Mouse (Mus musculus): Measurements from ENCODE around the gene Hacd2. TPM values are rescaled to one million over a fixed set of nuclear protein-coding genes. Genes with fewer than 3 reads are reported as not detected.

Hacd2 gene
- polyA plus RNA-seq, 1 experiment: 87.6 TPM

GRCm38 (mm10) chr16:35056786-35057185, 34.6 kb downstream of the Hacd2 start:
- no peak overlapping the region for H3K4me3 ChIP-seq (ENCODE audit: low read depth, low read length)
- no peak overlapping the region for H3K27ac ChIP-seq (ENCODE audit: insufficient read depth, low read length)
- H3K9me3 ChIP-seq (replicated peaks; ENCODE audit: control insufficient read depth, insufficient read depth, low read length, poor library complexity, severe bottlenecking): no peaks in the 10 kb centered on the region
- peaks cover 4% of the 10 kb centered on the region; the same call in 1 of the 2 replicates for H3K36me3 ChIP-seq (ENCODE audit: control insufficient read depth, insufficient read depth, low read length, poor library complexity, severe bottlenecking)
- no peaks in the 10 kb centered on the region for H3K27me3 ChIP-seq (ENCODE audit: control insufficient read depth, insufficient read depth, low read length, poor library complexity, severe bottlenecking)
- TF ChIP-seq POLR2A (IDR thresholded peaks at IDR 0.05; ENCODE audit: insufficient read depth, low read length) (no peak), CTCF (IDR thresholded peaks at IDR 0.05; ENCODE audit: low read depth, low read length) (no peak), EP300 (IDR thresholded peaks at IDR 0.05; ENCODE audit: insufficient read depth, low read depth, low read length) (no peak)
- no peaks in the 10 kb centered on the region for H3K4me1 ChIP-seq (ENCODE audit: control insufficient read depth, insufficient read depth, low read length)
- no peak overlapping the region for H3K9ac ChIP-seq (ENCODE audit: low read depth, poor library complexity, severe bottlenecking)

GRCm38 (mm10) chr16:35061017-35061416, 38.8 kb downstream of the Hacd2 start:
- Histone ChIP-seq H3K27me3 (ENCODE audit: control insufficient read depth, insufficient read depth, low read length, poor library complexity, severe bottlenecking) (no peaks in the 10 kb centered on the region), H3K9me3 (replicated peaks; ENCODE audit: control insufficient read depth, insufficient read depth, low read length, poor library complexity, severe bottlenecking) (no peaks in the 10 kb centered on the region), H3K27ac (ENCODE audit: insufficient read depth, low read length) (no peak overlapping the region), H3K4me3 (ENCODE audit: low read depth, low read length) (no peak overlapping the region), H3K36me3 (ENCODE audit: control insufficient read depth, insufficient read depth, low read length, poor library complexity, severe bottlenecking) (peaks cover 10% of the 10 kb centered on the region), H3K9ac (ENCODE audit: low read depth, poor library complexity, severe bottlenecking) (no peak overlapping the region), H3K4me1 (ENCODE audit: control insufficient read depth, insufficient read depth, low read length) (no peaks in the 10 kb centered on the region)
- TF ChIP-seq CTCF (IDR thresholded peaks at IDR 0.05; ENCODE audit: low read depth, low read length) (no peak), EP300 (IDR thresholded peaks at IDR 0.05; ENCODE audit: insufficient read depth, low read depth, low read length) (no peak), POLR2A (IDR thresholded peaks at IDR 0.05; ENCODE audit: insufficient read depth, low read length) (no peak)

- Histone ChIP-seq H3K27me3 (ENCODE audit: control insufficient read depth, insufficient read depth, low read length, poor library complexity, severe bottlenecking) (no peaks in the 10 kb centered on the region), H3K9me3 (replicated peaks; ENCODE audit: control insufficient read depth, insufficient read depth, low read length, poor library complexity, severe bottlenecking) (no peaks in the 10 kb centered on the region), H3K36me3 (ENCODE audit: control insufficient read depth, insufficient read depth, low read length, poor library complexity, severe bottlenecking) (peaks cover 10% of the 10 kb centered on the region), H3K4me3 (ENCODE audit: low read depth, low read length) (no peak overlapping the region), H3K4me1 (ENCODE audit: control insufficient read depth, insufficient read depth, low read length) (no peaks in the 10 kb centered on the region), H3K9ac (ENCODE audit: low read depth, poor library complexity, severe bottlenecking) (no peak overlapping the region), H3K27ac (ENCODE audit: insufficient read depth, low read length) (no peak overlapping the region)
- TF ChIP-seq EP300 (IDR thresholded peaks at IDR 0.05; ENCODE audit: insufficient read depth, low read depth, low read length): no peak
- TF ChIP-seq CTCF (IDR thresholded peaks at IDR 0.05; ENCODE audit: low read depth, low read length): no peak
- TF ChIP-seq POLR2A (IDR thresholded peaks at IDR 0.05; ENCODE audit: insufficient read depth, low read length): no peak
Observed at GRCm38 (mm10) chr16:35065724-35066123, 43.5 kb downstream of the Hacd2 start.

GRCm38 (mm10) chr16:35067095-35067494, 44.9 kb downstream of the Hacd2 start:
- Histone ChIP-seq H3K4me3 (ENCODE audit: low read depth, low read length) (no peak overlapping the region), H3K27me3 (ENCODE audit: control insufficient read depth, insufficient read depth, low read length, poor library complexity, severe bottlenecking) (no peaks in the 10 kb centered on the region), H3K27ac (ENCODE audit: insufficient read depth, low read length) (no peak overlapping the region), H3K9me3 (replicated peaks; ENCODE audit: control insufficient read depth, insufficient read depth, low read length, poor library complexity, severe bottlenecking) (no peaks in the 10 kb centered on the region), H3K9ac (ENCODE audit: low read depth, poor library complexity, severe bottlenecking) (no peak overlapping the region), H3K4me1 (ENCODE audit: control insufficient read depth, insufficient read depth, low read length) (no peaks in the 10 kb centered on the region), H3K36me3 (ENCODE audit: control insufficient read depth, insufficient read depth, low read length, poor library complexity, severe bottlenecking) (peaks cover 10% of the 10 kb centered on the region)
- no peak for TF ChIP-seq CTCF (IDR thresholded peaks at IDR 0.05; ENCODE audit: low read depth, low read length)
- TF ChIP-seq EP300 (IDR thresholded peaks at IDR 0.05; ENCODE audit: insufficient read depth, low read depth, low read length): no peak
- TF ChIP-seq POLR2A (IDR thresholded peaks at IDR 0.05; ENCODE audit: insufficient read depth, low read length): no peak

- no peak overlapping the region for H3K9ac ChIP-seq (ENCODE audit: low read depth, poor library complexity, severe bottlenecking)
- no peaks in the 10 kb centered on the region for H3K4me1 ChIP-seq (ENCODE audit: control insufficient read depth, insufficient read depth, low read length)
- no peak overlapping the region for H3K27ac ChIP-seq (ENCODE audit: insufficient read depth, low read length)
- peaks cover 9% of the 10 kb centered on the region for H3K36me3 ChIP-seq (ENCODE audit: control insufficient read depth, insufficient read depth, low read length, poor library complexity, severe bottlenecking)
- H3K9me3 ChIP-seq (replicated peaks; ENCODE audit: control insufficient read depth, insufficient read depth, low read length, poor library complexity, severe bottlenecking): no peaks in the 10 kb centered on the region
- no peak overlapping the region for H3K4me3 ChIP-seq (ENCODE audit: low read depth, low read length)
- no peaks in the 10 kb centered on the region for H3K27me3 ChIP-seq (ENCODE audit: control insufficient read depth, insufficient read depth, low read length, poor library complexity, severe bottlenecking)
- TF ChIP-seq POLR2A (IDR thresholded peaks at IDR 0.05; ENCODE audit: insufficient read depth, low read length) (no peak), CTCF (IDR thresholded peaks at IDR 0.05; ENCODE audit: low read depth, low read length) (no peak)
Observed at GRCm38 (mm10) chr16:35067631-35068030, 45.4 kb downstream of the Hacd2 start.

GRCm38 (mm10) chr16:35068886-35069285, 46.7 kb downstream of the Hacd2 start:
- Histone ChIP-seq H3K27ac (ENCODE audit: insufficient read depth, low read length) (no peak overlapping the region), H3K36me3 (ENCODE audit: control insufficient read depth, insufficient read depth, low read length, poor library complexity, severe bottlenecking) (peaks cover 5% of the 10 kb centered on the region), H3K27me3 (ENCODE audit: control insufficient read depth, insufficient read depth, low read length, poor library complexity, severe bottlenecking) (no peaks in the 10 kb centered on the region), H3K4me1 (ENCODE audit: control insufficient read depth, insufficient read depth, low read length) (no peaks in the 10 kb centered on the region), H3K4me3 (ENCODE audit: low read depth, low read length) (no peak overlapping the region), H3K9me3 (replicated peaks; ENCODE audit: control insufficient read depth, insufficient read depth, low read length, poor library complexity, severe bottlenecking) (no peaks in the 10 kb centered on the region), H3K9ac (ENCODE audit: low read depth, poor library complexity, severe bottlenecking) (no peak overlapping the region)
- TF ChIP-seq POLR2A (IDR thresholded peaks at IDR 0.05; ENCODE audit: insufficient read depth, low read length): no peak
- TF ChIP-seq CTCF (IDR thresholded peaks at IDR 0.05; ENCODE audit: low read depth, low read length): no peak
- no peak for TF ChIP-seq EP300 (IDR thresholded peaks at IDR 0.05; ENCODE audit: insufficient read depth, low read depth, low read length)

Measured in ES-Bruce4 (cell line).